46 mouse cellular contexts compared by ENCODE assay signal in genomic region chr7:24410831-24411230, GRCm38 (mm10). TPM values are rescaled to one million over a fixed set of nuclear protein-coding genes. Genes with fewer than 3 reads are reported as not detected.
"Had no signal": no experiment of that assay in that cellular context is flagged by ENCODE, and none has a peak within 500 bp of the region (broad histone marks: within the 10 kb centered on the region; RNA-seq: fewer than 3 reads in every experiment).

No protein-coding gene starts in this region.

- ATAC-seq: hindbrain, embryonic 16.5 days; hindbrain, postnatal 0 days; inflammation-experienced regulatory T-cells, adult 6 months; intestine, embryonic 15.5 days; intestine, embryonic 16.5 days; intestine, postnatal 0 days had no signal

- H3K4me1 ChIP-seq: intestine, embryonic 15.5 days had no signal

- H3K9me3 ChIP-seq: heart, embryonic 12.5 days; heart, embryonic 13.5 days; heart, embryonic 15.5 days; hindbrain, embryonic 13.5 days; hindbrain, embryonic 15.5 days; intestine, embryonic 15.5 days; kidney, embryonic 15.5 days had no signal

- H3K4me2 ChIP-seq: heart, embryonic 11.5 days; heart, embryonic 12.5 days; heart, embryonic 13.5 days; heart, embryonic 15.5 days; hindbrain, embryonic 13.5 days; hindbrain, embryonic 14.5 days; hindbrain, embryonic 15.5 days; intestine, embryonic 15.5 days; kidney, embryonic 15.5 days had no signal

- H3K27me3 ChIP-seq: heart, embryonic 12.5 days; heart, embryonic 13.5 days; heart, embryonic 15.5 days; hindbrain, embryonic 13.5 days; hindbrain, embryonic 15.5 days; intestine, embryonic 15.5 days; kidney, embryonic 15.5 days had no signal

- H3K9ac ChIP-seq: heart, embryonic 12.5 days; heart, embryonic 13.5 days; heart, embryonic 15.5 days; hindbrain, embryonic 13.5 days; hindbrain, embryonic 14.5 days; hindbrain, embryonic 15.5 days; intestine, embryonic 15.5 days; kidney, embryonic 15.5 days had no signal

- DNase-seq: heart, postnatal 10 days; heart, postnatal 14 days; heart, postnatal 36 days; heart, postnatal 4 days; kidney, adult 11 months; kidney, adult 18-20 months; kidney, adult 2 months; kidney, adult 8-10 months; kidney, adult 9 months; kidney, postnatal 10 days; kidney, postnatal 14 days; kidney, postnatal 25 days; kidney, postnatal 36 days; kidney, postnatal 4 days; layer of hippocampus, adult 9-11 months; layer of hippocampus, postnatal 36 days had no signal

- H3K4me3 ChIP-seq: heart, embryonic 12.5 days; heart, embryonic 13.5 days; heart, embryonic 15.5 days; hindbrain, embryonic 10.5 days; hindbrain, embryonic 13.5 days; hindbrain, embryonic 15.5 days; intestine, embryonic 15.5 days; kidney, embryonic 15.5 days; layer of hippocampus, adult 2 months; left cerebral cortex, adult 2 months had no signal

- H3K27ac ChIP-seq: heart, embryonic 13.5 days; heart, embryonic 15.5 days; hindbrain, embryonic 10.5 days; hindbrain, embryonic 13.5 days; hindbrain, embryonic 14.5 days; hindbrain, embryonic 15.5 days; hindbrain, postnatal 0 days; intestine, embryonic 15.5 days; kidney, embryonic 15.5 days; kidney, postnatal 0 days; layer of hippocampus, adult 2 months; left cerebral cortex, adult 2 months had no signal

RNA-seq across cellular contexts. Expression of gene Irgc1, which starts 41.3 kb away (rescaled TPM):
- total RNA-seq: heart, postnatal 10 days; heart, postnatal 14 days; heart, postnatal 25 days; heart, postnatal 36 days; heart, postnatal 4 days; hematopoietic stem cell, adult 5-6 weeks; hindbrain, postnatal 0 days; layer of hippocampus, adult 18-20 months; layer of hippocampus, adult 2 months; layer of hippocampus, adult 8-10 months; layer of hippocampus, postnatal 10 days; layer of hippocampus, postnatal 14 days; layer of hippocampus, postnatal 25 days; layer of hippocampus, postnatal 36 days had no signal
- polyA plus RNA-seq: heart, embryonic 11.5 days; heart, embryonic 12.5 days; heart, embryonic 13.5 days; heart, embryonic 14.5 days; heart, embryonic 15.5 days; heart, postnatal 0 days; hindbrain, embryonic 10.5 days; hindbrain, embryonic 13.5 days; hindbrain, embryonic 14.5 days; hindbrain, embryonic 15.5 days; hindbrain, embryonic 16.5 days; hindbrain, postnatal 0 days; inflammation-experienced regulatory T-cells, adult 6 months; intestine, embryonic 14.5 days; intestine, embryonic 15.5 days; intestine, postnatal 0 days; kidney, embryonic 14.5 days; kidney, embryonic 15.5 days; kidney, embryonic 16.5 days; kidney, postnatal 0 days had no signal
